Mouse (Mus musculus): ENCODE results near the gene Zfp770.

The Zfp770 gene

DNA sequence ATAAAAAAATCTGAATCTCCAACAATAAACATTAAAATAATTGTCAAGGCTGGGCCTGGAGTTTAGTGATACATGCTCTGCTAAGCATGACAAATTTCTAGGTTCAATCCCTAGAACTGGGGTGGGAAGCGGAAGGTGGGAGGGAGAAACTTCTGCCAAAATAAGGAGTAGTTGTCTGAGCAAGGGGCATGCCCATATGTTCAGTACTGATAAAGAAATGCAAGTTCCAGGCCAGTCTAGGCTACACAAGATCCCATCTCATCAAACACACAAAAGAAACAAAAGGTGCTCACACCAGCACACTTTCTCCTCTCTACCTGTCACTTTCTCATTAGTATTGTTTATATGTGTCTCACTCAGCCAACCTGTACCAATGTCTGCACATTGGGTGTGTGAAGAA lies 44.6 kb downstream of the Zfp770 start:
- TF ChIP-seq CTCF (conservative IDR thresholded peaks at IDR 0.05; ENCODE audit: low read length) = no peak
- TF ChIP-seq POU5F1 (IDR thresholded peaks at IDR 0.05; ENCODE audit: borderline replicate concordance, low read length) = no peak
- TF ChIP-seq NANOG (IDR thresholded peaks at IDR 0.05; ENCODE audit: borderline replicate concordance, low read length) = no peak
- Histone ChIP-seq H3K27me3 (ENCODE audit: insufficient read depth, low read length) (no peaks in the 10 kb centered on the region), H3K36me3 (ENCODE audit: insufficient read depth, low read length) (peaks cover 94% of the 10 kb centered on the region), H3K4me3 (replicated peaks; ENCODE audit: low read length) (no peak overlapping the region), H3K4me1 (replicated peaks; ENCODE audit: low read depth, low read length) (no peaks in the 10 kb centered on the region), H3K9me3 (ENCODE audit: low read length) (no peaks in the 10 kb centered on the region)

DNA sequence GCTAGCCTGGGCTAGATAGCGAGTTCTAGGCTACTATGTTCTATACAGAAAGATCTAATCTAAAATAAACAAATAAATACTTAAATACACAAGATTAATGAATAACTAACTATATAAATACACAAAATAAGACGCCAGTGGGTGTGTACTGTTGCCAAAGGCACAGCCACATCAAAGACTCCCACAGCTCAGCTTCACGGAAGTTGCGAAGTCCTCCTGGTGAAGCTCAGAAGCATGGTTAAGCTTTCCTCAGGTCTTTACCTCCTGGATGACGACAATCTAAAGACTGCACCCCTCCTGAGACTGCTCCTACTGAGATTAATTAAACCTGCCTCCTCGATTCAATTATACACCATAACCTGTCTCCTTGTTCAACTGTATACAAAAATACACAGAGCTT lies 48.0 kb downstream of the Zfp770 start:
- Histone ChIP-seq H3K4me1 (replicated peaks; ENCODE audit: low read depth, low read length) (no peaks in the 10 kb centered on the region), H3K4me3 (replicated peaks; ENCODE audit: low read length) (no peak overlapping the region), H3K27me3 (ENCODE audit: insufficient read depth, low read length) (no peaks in the 10 kb centered on the region), H3K9me3 (ENCODE audit: low read length) (no peaks in the 10 kb centered on the region), H3K36me3 (ENCODE audit: insufficient read depth, low read length) (peaks cover 96% of the 10 kb centered on the region)
- no peak for TF ChIP-seq CTCF (conservative IDR thresholded peaks at IDR 0.05; ENCODE audit: low read length)
- TF ChIP-seq NANOG (IDR thresholded peaks at IDR 0.05; ENCODE audit: borderline replicate concordance, low read length) = no peak
- TF ChIP-seq POU5F1 (IDR thresholded peaks at IDR 0.05; ENCODE audit: borderline replicate concordance, low read length) = no peak

DNA sequence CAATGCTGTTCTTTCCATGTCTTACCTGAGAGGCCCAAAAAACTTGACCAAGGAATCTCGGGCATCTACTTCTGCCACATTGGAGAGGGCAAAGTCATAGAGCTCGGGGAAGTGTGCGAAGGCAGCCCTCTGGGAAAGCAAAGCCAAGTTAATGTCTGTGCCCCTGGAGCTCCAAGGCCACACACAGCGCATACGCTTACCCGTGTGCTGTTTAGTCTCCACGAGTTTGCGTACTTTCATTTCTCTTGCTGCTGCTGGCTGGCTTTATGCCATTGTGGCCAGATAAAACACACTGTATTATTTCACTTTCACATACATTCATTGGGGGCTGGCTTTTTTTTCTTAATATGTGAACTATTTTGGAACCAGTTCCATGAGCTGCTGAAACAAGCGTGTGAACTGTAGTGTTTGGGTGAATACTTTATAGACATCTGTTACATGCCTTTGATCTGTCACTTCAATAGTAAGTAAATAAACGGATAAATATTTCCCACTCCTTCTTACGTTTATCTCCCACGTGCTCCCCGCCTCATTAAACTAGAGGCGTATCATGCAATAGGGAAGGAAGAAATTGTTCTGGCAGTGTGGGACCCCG lies 54.3 kb downstream of the Zfp770 start:
- no peaks in the 10 kb centered on the region for H3K27me3 ChIP-seq (ENCODE audit: insufficient read depth, low read length)
- H3K4me3 ChIP-seq (replicated peaks; ENCODE audit: low read length) = no peak overlapping the region
- TF ChIP-seq POU5F1 (IDR thresholded peaks at IDR 0.05; ENCODE audit: borderline replicate concordance, low read length) = no peak
- no peak for TF ChIP-seq CTCF (conservative IDR thresholded peaks at IDR 0.05; ENCODE audit: low read length)
- no peak for TF ChIP-seq NANOG (IDR thresholded peaks at IDR 0.05; ENCODE audit: borderline replicate concordance, low read length)
- peaks cover 100% of the 10 kb centered on the region for H3K36me3 ChIP-seq (ENCODE audit: insufficient read depth, low read length)
- H3K9me3 ChIP-seq (ENCODE audit: low read length) = no peaks in the 10 kb centered on the region
- H3K4me1 ChIP-seq (replicated peaks; ENCODE audit: low read depth, low read length) = no peaks in the 10 kb centered on the region

DNA sequence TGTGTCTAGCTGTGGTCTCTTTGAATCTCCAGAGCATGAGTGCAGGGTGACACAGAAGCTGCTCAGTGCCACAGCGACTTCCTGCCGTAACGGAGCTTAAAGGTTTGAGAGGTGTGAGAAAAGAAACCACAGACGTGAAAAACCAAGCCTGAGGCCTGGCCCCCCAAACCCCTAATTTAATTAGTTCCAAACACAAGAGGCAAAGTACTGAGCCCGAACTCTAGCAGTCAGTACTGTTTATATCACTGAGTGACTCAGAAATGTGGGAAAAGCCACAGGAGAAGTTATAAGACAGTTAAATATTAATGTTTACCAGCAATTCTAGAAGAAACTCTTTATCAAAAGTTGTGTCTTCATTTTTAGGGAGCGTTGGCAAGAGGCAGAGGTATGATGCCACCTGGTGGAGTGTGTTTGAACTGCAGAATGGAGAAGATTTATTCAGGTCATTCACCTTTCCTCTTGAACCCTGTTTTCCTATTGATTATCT lies 55.9 kb downstream of the Zfp770 start:
- Histone ChIP-seq H3K9me3 (ENCODE audit: low read length) (no peaks in the 10 kb centered on the region), H3K4me3 (replicated peaks; ENCODE audit: low read length) (no peak overlapping the region), H3K4me1 (replicated peaks; ENCODE audit: low read depth, low read length) (no peaks in the 10 kb centered on the region), H3K27me3 (ENCODE audit: insufficient read depth, low read length) (no peaks in the 10 kb centered on the region), H3K36me3 (ENCODE audit: insufficient read depth, low read length) (peaks cover 100% of the 10 kb centered on the region)
- peak; percentile 90 for TF ChIP-seq CTCF (conservative IDR thresholded peaks at IDR 0.05; ENCODE audit: low read length)
- TF ChIP-seq NANOG (IDR thresholded peaks at IDR 0.05; ENCODE audit: borderline replicate concordance, low read length) = no peak

DNA sequence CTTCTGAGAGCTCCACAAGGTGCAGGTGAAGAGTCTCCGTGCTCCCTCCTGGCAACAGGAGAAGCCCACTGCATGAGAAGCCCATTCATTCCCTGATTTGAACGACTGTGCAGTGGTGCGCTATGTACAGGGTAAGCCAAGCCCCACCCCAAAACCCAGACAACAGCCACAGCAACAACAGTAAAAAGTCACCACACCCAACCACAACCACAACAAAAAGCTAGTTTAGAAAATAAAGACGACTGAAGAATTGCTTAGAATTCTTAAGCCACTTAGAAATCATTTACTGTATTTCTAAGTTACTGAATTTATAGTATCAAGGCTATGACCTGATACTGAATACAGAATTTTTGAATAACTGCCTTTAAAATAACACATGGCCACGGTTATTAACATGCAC lies 56.4 kb downstream of the Zfp770 start:
- Histone ChIP-seq H3K4me1 (replicated peaks; ENCODE audit: low read depth, low read length) (no peaks in the 10 kb centered on the region), H3K36me3 (ENCODE audit: insufficient read depth, low read length) (peaks cover 100% of the 10 kb centered on the region), H3K9me3 (ENCODE audit: low read length) (no peaks in the 10 kb centered on the region), H3K27me3 (ENCODE audit: insufficient read depth, low read length) (no peaks in the 10 kb centered on the region), H3K4me3 (replicated peaks; ENCODE audit: low read length) (no peak overlapping the region)
- TF ChIP-seq POU5F1 (IDR thresholded peaks at IDR 0.05; ENCODE audit: borderline replicate concordance, low read length) = no peak
- no peak for TF ChIP-seq NANOG (IDR thresholded peaks at IDR 0.05; ENCODE audit: borderline replicate concordance, low read length)
- no peak for TF ChIP-seq CTCF (conservative IDR thresholded peaks at IDR 0.05; ENCODE audit: low read length)

DNA sequence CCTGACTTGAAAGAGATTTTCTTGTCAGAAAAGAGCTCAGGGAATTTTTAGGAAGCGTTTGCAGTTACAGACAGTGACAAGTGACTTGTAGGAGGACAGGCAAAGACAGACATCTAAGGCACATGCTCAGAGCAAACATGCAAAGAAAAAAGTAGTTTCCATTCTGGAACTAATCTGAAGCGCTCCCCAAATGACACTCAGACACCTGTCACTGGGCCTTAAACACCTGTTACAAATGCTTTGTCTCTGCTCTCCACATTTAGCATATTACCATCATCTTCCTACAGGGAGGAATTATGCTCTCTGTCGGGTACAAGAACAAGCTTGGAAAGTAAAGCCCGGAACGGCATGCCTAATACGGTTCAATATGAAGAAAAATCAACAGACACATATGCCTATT lies 57.4 kb downstream of the Zfp770 start:
- Histone ChIP-seq H3K9me3 (ENCODE audit: low read length) (no peaks in the 10 kb centered on the region), H3K36me3 (ENCODE audit: insufficient read depth, low read length) (peaks cover 99% of the 10 kb centered on the region), H3K27me3 (ENCODE audit: insufficient read depth, low read length) (no peaks in the 10 kb centered on the region), H3K4me3 (replicated peaks; ENCODE audit: low read length) (no peak overlapping the region), H3K4me1 (replicated peaks; ENCODE audit: low read depth, low read length) (no peaks in the 10 kb centered on the region)
- TF ChIP-seq NANOG (IDR thresholded peaks at IDR 0.05; ENCODE audit: borderline replicate concordance, low read length) (no peak), CTCF (conservative IDR thresholded peaks at IDR 0.05; ENCODE audit: low read length) (no peak), POU5F1 (IDR thresholded peaks at IDR 0.05; ENCODE audit: borderline replicate concordance, low read length) (no peak)

Measured in E14TG2a.4 (cell line).